Mouse (Mus musculus) kidney, adult 11 months (tissue): ENCODE measurements around the gene Kcnk3.

Source experiments
- DNase-seq: peaks from one replicate; pipeline ENCODE4 v3.0.0; 2022

Gene Kcnk3

DNA sequence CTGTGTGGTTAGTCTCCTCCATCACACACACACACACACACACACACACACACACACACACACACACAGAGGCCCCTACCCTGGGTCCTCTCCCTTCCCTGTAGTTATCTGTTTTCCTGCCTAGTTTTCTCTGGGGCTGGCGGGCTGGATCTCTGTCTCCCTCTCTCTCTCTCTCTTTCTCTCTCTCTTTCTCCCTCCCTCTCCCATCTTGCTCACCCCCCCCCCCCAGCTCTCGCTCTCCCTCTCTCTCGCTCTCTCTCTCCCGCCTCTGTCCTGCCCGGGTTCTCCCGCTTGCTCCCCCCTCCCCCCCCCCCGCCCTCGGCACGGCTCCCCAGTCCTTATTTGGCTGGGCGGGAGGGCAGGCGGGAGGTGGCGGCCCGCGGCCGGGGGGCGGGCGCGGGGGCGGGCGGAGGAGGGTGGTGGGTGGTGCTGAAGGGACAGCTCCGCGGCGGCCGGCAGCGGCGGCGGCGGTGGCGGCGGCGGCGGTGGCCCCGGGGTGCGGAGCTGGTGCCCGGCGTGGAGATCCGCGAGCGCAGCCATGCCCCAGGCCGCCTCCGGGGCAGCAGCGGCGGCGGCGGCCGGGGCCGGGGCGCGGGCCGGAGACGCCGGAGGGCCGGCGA lies at the start of gene Kcnk3:
Kcnk3 (plus strand) TSS at position 490 of the 620 bp plus-strand sequence.
- DNase-seq, result peak; percentile 31

DNA sequence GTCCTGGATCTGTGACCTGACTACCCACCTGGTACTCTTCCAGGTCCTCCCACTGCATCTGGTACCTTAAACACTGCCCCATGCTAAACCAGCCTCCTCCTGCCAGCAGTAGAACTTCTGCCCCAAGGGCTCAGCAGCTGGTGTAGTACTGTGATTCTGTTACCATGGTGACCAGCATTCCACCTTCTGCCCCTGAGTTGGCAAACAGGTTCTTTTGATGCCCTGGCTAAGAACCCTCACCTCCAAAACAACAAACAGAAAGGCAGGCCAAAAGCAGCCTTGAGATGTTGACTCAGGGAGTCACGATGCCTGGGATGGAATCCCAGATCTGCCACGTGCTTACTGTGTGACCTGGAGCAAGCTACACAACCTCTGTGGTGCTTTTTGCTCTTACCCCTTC lies 42.3 kb upstream of the Kcnk3 start, which contains the start of gene Cib4:
Cib4 (minus strand) TSS at position 139 of the 400 bp plus-strand sequence.
- DNase-seq, result peak; percentile 30

DNA sequence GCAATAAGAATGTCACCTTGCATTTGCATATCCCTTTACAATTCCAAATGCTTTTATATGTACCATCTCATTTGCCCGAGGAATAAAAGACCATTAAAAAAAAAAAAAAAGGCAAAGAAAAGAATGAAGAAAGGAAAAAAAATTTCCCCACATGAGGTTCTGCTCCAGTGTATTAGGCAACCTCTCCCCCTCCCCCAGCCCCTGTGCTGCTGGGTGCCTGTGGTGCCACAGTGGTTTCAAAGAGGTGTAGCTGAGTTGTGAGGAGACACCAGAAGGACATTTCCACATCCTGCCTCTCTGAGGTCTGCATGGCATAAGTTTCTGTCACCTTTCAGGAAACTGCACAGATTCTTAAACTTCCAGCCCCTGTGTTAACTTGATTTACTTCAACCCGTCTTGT lies 39.3 kb upstream of the Kcnk3 start:
- DNase-seq, result no peak

DNA sequence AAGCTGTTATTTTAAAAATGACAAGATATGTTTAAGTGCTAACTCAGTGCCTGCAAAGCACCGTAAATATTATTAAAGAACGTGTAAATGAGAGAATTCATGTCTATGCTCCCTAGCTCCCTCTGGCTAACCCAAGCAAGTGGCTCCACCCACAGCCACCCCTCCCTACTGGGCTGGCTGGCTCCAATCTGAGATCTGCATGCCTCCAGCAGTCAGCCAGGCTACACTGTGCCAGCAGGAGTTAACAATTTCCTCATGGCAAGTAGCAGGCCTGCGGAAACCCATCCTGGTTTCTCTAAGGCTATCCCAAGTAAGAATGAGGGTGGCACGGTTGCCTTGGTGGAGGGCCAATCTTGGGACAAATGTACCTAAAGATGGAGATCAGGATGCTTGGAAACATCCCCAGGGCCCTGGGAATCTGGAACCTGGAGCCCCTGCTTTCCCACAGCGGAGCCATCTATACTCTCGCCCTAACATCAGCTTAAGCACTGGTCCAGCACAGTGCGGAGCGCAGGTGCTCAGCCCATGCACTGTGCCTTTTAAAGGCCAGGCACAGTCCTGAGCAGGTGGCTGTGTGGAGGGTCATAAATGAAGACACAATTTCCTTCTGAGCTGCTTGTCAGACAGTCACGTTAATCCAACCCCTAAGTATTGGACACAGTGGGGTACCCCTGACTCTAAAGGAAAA lies 37.5 kb upstream of the Kcnk3 start:
- DNase-seq, result peak; percentile 14

DNA sequence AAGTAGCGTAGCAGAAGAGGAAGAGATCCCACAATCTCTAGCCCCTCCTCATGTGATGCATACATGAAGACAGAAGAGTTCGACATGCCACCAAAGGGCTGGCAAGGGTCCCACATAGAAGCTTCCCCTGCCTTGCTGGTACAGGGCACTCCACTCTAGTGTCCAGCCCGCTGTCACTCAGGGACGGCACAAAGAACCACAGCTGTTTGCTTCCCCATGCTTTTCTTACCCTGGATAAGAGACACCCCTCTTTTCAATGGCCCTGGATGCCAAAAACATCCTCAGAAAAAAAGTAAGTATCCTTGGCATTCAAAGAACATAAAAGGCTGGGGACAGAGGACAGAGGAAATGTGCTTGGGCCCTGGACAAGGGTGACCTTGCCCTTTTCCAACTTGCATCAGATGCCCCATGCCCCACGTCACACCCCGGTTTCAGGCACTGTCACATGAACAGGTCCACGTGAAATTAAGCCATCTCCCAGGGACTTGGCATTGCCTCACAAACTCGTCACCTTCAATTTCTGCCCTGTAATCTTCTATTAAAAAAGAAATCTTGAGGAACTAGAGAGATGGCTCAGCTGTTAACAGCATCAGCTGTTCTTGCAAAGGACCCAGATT lies 36.8 kb upstream of the Kcnk3 start:
- no peak for DNase-seq

DNA sequence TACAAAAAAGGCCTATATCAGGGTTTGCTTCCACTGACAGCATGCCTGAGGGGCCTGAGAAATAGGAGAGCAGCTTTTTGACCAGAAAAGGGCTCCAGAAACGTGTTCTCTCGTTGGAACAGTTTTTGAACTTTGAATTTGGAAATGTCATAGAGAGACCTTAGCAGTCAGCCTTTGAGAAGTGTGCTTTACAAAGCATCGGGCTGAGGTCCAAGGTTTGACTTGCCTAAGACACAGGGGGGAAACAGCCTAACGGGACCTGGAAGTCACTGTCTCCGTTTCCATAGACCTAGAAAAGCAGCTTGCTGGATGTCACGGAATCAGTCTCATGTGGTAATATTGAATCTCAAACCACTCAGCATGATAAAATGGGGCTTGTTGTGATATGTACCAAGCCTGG lies 36.0 kb upstream of the Kcnk3 start:
- DNase-seq, result no peak

DNA sequence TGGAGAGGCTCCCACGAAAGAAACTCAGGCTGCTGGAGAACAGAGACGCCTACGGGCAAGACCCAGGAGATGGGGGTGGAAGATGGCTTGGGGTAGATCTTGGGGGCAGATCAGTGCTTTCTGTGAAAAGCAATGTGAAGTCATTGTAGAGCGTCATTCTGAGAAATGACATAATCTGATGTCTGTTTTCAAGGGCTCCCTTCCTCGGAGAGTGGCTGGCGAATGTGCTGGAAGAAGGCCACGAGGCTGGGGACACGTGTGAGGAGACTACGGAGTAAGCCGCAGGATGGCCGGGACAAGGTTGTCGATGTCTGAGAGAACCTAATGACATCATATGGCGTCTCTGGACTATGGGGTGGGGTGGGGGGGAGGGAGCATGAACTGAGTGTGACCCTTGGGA lies 34.0 kb upstream of the Kcnk3 start:
- no peak for DNase-seq

DNA sequence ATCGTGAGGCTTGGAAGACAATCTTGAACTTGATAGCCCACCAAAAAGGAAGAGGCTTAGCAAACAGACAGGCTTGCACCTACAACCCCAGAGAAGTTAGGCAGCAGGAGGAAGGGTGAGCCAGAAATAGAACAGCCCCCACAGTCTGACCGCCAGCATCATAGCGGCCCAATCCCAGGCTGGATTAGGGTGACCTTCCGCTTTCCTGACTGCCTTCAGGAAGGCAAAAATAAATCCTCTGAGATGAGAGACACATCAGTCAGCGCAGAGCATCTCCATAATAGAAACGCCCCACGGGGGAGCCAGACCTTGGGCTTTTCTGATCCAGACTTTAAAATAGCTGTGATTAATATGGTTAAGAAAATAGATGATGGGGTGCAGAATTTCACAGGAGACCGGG lies 33.0 kb upstream of the Kcnk3 start:
- no peak for DNase-seq

DNA sequence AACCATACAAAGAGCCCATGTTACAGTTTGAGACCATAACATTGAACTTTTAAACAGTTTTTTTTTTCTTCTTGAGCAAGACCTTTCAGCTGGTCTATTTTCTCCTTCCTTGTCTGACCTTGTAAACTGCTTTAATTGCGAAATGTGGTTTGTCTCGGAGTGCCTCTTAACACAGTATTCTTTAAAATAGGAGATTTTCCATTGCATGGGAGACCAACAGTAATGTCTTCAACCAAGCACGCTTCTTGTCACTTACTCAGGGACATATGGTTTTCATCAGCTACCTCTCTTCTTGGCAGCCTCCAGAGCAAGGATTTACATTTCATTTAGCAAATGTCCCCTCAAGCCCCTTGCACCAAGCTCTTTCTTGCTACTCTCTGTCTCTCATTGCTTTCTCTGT lies 31.7 kb upstream of the Kcnk3 start:
- no peak for DNase-seq

DNA sequence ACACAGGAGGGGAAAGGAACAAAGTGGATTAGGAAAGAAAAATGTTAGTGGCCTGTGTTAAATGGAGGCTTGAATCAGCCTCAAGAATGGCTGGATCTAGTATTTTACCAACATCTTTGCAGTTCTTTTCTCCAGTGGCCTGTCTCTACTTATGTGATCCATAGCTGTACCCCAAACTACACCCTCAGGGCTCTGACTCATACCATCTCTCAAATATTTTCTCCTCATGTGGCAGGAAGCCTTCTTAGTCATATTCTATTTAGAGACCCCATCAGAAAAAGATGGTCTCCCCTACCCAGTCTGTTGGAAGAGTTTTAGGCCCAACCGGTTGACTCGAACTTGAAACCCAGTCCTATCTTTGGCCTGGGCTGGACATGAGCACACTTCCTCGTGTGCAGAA lies 28.5 kb upstream of the Kcnk3 start:
- no peak for DNase-seq

DNA sequence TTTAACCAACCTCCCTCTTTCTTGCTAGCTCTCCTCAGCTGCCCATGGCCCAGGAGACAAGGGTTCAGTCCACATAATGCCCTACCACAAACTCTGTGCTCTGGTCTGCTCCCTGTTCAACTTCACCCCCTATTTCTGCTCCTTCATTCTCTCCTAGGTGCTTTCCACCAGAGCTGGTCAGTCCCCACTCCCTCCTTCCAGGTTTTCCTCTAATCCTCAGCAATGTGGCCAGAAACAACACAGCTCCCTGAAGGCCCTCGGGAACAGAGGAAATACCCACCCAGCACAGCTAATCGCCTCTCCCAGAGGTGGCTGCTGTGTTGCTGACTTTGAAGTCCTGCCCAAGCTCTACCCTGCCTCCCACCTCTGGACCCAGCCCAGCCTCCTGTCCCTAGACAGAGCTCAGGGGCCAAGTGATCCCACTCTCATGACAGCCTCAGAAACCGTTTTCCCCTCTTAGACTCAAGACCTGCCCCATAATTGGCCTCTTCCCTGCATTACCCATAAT lies 27.9 kb upstream of the Kcnk3 start:
- DNase-seq, result no peak

DNA sequence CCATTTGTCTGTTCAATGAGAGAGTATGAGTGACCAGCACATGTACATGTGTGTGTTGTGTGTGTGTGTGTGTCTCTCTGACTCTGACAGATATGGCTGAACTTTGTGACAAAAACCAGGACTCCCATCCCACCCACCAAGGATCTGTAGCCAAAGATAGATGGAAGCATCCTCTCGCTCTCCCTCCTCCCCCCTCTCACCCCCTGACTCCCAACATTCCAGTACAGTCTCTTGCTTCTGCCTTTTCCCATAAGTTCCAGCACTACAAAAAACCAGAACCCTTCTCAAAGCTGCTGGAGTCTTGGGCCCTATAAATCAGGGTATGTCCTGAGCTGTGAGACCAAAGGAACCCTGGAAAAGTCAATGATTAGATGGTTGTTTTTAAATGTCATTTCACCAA lies 19.5 kb upstream of the Kcnk3 start:
- DNase-seq, result no peak

DNA sequence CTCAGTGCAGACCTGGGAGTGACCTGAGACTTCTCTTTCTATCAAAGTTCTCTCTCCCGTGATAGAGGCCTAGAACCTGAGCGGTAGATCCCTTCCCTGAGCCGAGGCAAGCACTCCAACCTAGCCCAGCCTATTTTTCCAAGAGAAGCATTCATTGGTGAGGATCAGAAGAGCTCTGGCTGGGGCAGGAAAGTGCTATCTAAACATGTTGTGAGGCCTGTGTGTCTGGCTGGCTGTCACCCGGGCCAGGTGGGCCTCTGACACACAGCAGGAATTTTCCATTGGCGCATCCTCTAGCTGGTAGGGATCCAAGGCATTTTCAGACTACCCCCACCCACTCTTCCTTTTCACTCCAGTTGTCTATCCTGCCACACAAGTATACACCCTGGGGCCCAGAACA lies 16.1 kb upstream of the Kcnk3 start:
- no peak for DNase-seq

DNA sequence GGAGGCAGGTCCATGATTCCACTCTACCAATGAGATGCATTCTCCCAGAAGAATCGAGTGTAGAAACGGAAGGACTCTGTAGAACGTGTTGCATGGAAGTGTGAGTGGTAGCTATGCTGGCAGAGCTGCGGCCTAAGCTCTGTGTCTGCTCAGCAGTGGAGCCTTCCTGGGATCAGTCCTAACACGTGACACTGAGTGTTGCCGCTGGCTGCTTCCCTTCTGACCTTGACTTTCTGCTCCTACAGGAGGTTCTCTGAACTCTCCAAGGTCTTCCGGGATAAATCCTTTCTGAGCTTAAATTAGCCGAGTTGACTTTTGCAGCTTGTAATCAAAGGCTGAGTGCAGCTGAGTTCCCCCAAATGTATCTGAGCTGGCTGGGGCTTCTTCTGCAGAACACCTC lies 13.6 kb upstream of the Kcnk3 start:
- DNase-seq, result no peak

DNA sequence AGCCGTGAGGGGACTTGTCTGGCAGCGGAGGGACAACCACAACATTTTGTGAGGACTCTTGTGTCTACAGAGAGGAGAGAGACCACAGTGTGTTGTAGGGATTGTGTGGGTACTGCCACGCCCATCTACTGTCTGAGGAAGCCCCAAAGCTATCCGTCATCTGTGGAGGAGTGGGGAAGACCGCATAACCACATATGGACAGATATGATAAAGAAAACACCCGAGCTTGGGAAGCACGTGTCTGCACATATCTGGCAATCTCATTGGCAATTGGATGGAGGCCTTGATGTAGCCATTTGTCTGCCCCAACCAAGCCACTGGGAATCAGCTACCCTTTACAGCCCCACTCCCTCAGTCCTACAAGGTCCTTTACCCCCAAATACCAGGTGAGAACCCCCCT lies 11.7 kb upstream of the Kcnk3 start:
- no peak for DNase-seq

DNA sequence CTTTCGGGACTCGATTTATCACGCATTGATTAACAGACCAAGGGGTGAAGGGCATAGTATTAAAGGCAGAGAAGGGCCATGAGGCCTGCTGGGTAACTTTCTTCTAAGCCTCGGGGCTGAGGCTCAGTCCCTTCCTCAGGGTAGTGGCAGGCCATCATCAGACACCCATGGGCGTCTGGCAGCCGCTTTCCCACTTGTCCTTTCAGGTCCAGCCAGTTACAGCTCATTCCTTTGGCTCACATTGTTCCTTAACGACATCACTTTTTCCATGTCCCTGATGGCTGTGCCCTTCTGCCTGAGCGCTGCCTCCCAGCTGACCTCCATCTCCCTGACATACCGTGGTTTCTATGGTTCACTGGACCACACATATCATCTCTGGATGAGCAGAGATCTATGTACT lies 10.7 kb upstream of the Kcnk3 start:
- no peak for DNase-seq

DNA sequence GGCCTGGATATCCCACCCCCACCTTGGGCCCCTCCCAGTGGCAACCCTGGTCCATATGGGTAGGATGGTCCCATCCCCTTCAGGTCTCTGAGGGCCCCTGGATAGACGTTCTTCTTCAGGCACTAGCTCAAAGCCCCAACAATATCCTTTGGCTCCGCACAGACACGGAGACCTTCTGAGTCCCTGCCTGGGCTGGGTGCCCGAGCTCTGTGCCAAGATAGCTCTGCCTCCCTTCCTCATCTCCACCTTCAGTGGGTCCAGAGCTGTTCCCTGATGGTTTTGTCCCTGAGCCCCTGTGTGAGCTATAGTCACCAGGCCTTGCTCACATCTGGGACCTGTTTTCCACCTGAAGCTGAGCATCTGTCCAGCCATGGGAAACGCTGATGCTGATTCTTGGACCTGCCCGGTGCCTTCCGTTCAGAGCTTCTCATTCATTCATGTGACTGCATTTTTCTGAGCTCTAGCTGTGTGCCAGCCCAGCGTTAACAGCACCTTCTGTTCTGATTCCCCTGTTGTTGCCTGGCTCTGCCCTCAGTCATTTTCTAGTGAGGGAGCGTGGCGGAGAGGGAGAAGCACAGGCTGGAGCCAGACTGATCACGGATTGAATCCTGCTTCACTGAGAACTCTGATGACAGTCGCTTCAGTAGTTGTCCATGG lies 10.2 kb upstream of the Kcnk3 start:
- no peak for DNase-seq

DNA sequence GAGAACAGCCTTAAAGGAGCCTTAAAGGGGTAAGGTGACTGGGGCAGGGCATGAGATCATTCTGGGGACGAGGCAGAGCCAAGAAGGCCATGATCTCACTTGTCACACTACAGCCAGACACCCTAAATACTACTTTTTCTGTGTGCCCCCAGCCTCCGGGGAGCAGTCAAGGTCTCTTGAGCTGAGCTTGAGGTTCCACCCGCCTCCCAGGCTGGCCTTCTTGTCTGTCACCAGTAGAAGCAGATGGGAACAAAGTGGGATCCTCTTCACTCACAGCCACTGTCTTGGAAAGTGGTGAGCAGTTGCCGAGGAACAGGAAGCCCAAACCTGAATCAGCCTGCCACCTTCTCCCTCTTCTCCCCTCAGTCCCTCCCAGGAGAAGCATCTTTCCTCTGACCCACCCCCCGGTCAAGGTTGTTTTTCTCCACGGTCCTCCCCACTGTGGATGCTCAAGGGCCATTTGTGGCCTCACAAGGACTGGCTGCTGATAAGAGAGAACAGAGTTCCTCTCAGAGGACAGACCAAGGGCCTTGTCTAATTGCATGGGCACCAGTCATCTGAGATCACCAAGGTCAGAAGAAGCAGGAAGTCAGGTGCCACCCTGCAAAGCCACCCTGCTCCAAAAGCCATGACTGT lies 9.4 kb upstream of the Kcnk3 start:
- DNase-seq, result no peak

DNA sequence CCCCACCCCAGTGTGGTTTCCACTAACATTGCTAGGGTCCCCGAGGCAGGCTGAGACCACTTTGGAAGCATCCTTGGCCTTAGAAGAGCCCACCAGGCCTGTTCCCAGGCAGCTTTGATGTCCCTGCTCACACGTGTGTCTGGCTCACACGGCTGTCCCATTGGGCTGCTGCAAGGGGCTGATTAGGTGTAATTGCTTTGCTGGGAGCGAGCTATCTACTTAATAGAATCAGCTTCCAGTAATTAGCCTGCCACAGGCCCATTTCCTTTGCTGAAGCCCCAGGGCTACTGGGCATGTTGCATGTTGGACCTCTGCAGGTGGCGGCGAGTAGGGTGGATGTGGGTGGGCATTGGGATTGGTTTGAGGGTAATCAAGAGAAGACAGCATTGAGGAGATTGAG lies 7.2 kb upstream of the Kcnk3 start:
- no peak for DNase-seq

DNA sequence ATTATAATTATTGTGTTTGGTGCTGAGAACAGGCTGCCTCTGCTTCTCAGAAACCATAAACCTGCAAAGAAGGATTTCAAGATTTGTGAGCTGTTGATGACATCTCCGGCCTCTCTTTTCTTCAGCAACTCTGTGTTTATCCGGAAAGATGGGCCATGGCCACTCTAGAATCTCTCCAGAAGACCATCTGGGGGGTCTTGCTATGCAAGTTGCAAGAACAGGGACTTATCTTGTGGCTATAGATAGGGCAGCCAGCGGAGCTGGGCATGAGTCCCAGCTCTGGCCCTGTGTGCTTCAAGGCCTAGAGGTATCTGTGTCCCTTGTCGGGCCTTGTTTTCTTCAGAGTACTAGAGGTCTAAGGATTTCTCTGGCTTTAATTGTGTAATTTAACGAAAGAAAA lies 6.0 kb upstream of the Kcnk3 start:
- DNase-seq, result no peak

DNA sequence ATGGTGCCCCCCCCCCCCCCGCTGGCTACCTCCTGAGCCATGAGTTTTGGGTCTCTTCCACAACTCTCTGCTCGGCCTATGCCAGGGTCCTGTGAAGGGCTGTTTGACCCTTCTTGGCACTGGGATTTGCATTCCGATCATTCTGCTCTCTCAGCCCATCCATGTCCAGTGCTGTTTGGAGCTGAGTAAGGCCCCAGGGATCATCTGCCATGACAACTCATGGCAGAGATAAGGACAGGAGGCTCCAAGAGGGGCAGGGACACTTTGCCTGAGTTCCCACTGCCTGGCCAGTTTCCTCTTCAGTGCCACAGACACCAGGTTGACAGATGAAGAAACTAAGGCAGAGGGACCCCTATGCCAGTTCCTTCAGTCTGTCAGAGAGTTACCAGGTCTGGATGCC lies 1.4 kb upstream of the Kcnk3 start:
- DNase-seq, result no peak

DNA sequence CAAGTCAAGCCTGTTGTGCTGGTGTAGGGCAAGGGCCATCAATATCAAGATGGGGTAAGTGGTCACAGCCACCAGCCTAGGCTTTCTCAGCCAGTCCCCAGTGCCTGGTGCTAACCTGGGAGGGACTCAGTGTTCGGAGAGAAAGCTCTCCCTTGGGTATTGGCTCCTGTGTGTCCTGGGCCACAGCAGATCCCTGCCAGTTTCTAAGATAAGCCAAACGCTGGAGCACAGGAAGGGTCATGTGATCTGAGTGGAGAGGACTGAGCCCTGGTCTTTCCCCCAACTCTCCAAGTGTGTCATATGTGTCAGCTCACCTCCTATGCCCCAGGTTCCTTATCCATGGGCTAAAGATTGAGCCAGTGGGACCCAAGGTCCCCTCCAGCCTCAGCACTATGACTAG lies 869 bp upstream of the Kcnk3 start:
- DNase-seq, result no peak

DNA sequence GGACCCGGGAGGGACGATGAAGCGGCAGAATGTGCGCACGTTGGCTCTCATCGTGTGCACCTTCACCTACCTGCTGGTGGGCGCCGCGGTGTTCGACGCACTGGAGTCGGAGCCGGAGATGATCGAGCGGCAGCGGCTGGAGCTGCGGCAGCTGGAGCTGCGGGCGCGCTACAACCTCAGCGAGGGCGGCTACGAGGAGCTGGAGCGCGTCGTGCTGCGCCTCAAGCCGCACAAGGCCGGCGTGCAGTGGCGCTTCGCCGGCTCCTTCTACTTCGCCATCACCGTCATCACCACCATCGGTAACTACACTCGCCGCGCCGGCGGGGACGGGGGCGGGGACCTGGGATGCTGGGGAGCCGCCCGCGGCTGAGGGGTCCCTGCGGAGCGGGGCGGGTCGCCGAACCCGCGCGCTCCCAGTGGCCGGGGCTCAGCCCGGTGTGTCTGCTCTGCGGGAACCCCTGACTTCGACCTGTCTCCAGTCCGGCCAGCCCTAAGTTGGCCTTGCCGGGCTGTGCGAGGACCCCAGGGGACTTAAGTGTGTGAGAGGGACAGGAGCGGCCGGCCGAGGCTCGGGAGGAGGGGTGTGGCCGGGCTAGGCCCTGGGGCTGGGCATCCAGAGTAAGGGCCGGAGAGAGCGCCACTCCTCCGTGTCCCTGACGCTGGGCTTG lies 465 bp downstream of the Kcnk3 start:
- peak; percentile 9 for DNase-seq
